Mouse (Mus musculus) spleen, embryonic (tissue): ENCODE data around the gene Prkaa1.

Source experiments
- CTCF ChIA-PET: fragments of 350-600 bp; sonication (Branson Sonifier 250); formaldehyde crosslinking; loops from one replicate; lab custom pipeline; 2022; lab: Charles Lee

Prkaa1 gene

GRCm38 (mm10) chr15:5157386-5157785 is 13.7 kb downstream of the Prkaa1 start:
- CTCF ChIA-PET = interaction anchor here (0.8 kb wide), 1 partner anchor 42 kb away, joined by 3 read pairs; no protein-coding TSS in a partner anchor

GRCm38 (mm10) chr15:5158827-5159226 is 15.2 kb downstream of the Prkaa1 start:
- CTCF ChIA-PET = interaction anchor here (0.7 kb wide), 1 partner anchor 32 kb away, joined by 3 read pairs; no protein-coding TSS in a partner anchor

DNA sequence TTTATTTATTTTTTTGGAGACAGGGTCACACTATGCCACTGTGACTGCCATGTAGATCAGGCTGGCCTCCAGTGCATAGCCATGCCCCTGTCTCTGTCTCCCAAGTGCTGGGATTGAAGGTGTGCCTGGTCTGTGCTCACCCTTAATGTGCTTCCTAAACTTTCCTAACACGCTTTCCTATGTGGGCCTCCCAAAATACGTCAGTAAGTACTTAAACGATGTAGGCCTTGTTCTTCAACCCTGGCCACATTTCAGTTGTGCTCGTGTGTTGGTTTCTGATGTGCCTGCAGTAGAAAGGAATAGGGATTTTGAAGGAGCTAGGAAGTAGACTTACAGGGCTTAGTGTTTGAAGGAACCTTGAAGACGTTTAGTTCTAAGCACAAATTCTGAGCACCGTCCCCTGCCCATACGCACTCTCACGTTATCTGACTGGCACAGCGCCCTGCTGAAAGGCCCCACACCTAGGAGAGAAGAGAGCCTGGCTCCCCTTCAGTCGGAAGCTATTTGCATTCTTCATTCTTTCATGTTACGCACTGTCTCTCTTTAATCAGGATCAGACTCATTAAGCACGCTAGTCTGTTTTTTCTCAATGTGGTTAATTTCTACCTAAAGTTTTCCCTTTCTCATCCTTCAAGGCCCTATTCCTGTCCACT is 21.6 kb downstream of the Prkaa1 start:
- CTCF ChIA-PET = interaction anchor here (0.7 kb wide), 2 partner anchors 56 to 75 kb away, joined by 3 read pairs; no protein-coding TSS in a partner anchor

DNA sequence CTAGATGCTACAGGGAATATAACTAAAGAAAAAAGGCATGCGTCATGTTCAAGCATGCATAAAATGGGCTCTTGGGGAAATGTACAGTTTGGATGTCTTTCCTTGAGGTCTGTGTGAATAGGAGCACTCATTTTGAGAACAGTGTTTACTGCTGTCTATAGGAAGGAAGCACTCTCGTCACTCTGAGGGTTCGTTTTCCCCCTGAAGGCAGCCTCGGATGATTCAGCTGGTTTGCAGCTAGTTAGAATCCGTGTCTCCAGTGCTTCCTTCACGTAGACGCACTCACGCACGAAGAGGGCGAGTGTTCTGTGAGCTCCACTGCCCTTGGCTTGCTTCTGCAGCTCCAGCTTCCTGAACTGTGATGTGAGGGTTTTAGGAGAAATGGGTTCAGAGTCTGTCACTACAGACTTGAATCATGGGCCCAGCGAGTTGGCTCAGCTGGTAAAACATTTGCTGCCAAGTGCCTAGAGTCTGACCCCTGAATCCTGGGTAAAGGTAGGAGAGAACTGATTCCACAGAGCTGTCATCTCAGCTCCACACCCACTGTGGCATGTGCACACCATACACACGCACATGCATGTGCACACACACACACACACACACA is 29.7 kb downstream of the Prkaa1 start:
- CTCF ChIA-PET = interaction anchor here (0.6 kb wide), 1 partner anchor 10 kb away, joined by 3 read pairs; no protein-coding TSS in a partner anchor

- CTCF ChIA-PET = interaction anchor here (0.7 kb wide), 1 partner anchor 42 kb away, joined by 4 read pairs; no protein-coding TSS in a partner anchor
These were observed 41.1 kb downstream of the Prkaa1 start for GRCm38 (mm10) chr15:5184668-5185330.

DNA sequence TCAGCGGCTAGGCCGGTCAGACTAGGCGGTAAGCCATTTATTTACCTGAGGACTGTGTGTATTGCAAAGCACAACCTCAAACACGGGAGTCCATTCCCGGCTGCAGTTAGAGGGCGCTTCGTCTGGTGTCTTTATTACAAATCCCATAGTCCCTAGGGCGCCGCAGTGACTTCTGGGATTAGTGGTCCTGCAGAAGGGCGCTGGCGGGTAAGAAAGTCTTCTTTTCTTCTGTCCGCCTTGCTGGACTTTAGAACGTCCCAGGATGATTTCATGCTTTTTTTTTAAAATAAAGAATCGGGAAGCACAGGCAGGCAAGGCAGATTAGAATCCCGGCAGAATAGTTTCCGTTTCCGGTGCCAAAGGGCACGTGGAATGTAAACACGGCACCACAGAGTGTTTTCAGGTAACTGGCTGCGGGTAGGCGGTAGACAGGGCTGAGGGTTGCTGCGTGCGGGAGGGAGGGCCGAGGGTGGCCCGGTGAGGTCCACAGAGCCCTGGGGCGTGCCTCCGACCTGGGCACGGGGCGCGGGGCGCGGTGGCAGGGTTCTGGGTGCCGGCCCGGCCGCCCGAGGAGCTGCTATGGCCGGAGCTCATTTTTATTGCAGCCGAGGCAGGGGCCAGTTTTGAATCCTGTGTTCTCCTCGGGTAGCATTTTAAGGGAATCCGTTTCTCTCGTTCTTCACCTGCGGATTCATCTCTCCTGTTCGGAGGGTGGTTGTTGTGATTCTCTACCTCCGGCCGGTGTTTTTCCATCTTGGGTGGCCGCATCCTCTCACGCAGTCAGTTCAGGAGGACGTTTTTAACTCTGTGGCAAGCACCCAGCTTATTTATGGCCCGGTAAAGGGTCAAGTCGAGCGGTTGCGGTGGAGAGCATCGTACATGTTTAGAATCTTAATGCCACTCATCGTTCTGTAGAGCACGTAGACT is 42.0 kb downstream of the Prkaa1 start, which contains the start of gene Ttc33:
Gene Ttc33 (plus strand): TSS at position 160 of the 927 bp plus-strand sequence.
- CTCF ChIA-PET = interaction anchor here (0.6 to 0.7 kb wide), 2 partner anchors 127 to 324 kb away, joined by 5 read pairs; no protein-coding TSS in a partner anchor

DNA sequence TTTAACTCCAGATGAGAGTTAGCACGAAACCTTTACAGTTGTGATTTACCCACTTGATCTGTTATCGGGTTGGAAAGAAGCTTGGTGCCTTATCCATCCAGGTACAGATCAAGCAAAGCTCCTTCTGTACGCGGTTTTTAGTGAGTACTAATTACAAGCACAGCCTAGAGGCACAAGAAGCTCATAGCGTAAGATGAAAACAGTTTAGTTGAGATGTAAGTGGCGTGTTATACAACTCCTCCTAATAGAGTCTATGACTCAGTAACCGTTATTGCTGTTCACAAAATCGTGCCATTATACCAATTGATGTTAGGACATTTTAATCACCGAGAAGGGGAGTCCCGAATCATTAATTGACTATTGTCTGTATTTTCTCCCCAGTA is 42.6 kb downstream of the Prkaa1 start:
- CTCF ChIA-PET = interaction anchor here (0.7 kb wide), 1 partner anchor 126 kb away, joined by 5 read pairs; no protein-coding TSS in a partner anchor

DNA sequence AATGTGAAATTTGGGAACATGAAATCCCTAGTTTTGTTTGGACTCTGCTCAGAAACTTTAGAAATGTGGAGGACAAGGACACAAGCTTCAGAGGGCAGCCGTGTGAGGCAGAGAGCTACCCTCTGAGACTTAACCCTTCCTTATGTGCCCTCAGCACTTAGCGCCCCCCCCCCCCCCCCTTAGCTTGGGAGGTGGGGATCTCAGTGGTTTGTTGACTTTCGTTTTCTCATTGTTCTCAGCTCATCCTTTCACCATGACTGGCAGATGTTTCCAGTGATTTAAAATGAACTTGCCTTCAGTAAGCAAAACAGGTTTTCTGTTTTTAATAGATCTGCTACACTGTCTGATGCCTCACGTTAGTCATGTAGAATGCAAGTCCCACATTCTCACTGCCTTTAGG is 43.5 kb downstream of the Prkaa1 start:
- CTCF ChIA-PET = interaction anchor here (0.6 kb wide), 1 partner anchor 115 kb away, joined by 5 read pairs; no protein-coding TSS in a partner anchor

- CTCF ChIA-PET = no interaction called here
These were observed 44.4 kb downstream of the Prkaa1 start for GRCm38 (mm10) chr15:5188029-5188428.

- CTCF ChIA-PET = interaction anchor here (1.3 kb wide), 1 partner anchor 47 kb away, joined by 5 read pairs; no protein-coding TSS in a partner anchor
These were observed 45.9 kb downstream of the Prkaa1 start for GRCm38 (mm10) chr15:5189504-5190093.

GRCm38 (mm10) chr15:5193833-5194232 is 50.2 kb downstream of the Prkaa1 start:
- CTCF ChIA-PET = interaction anchor here (0.7 to 1.1 kb wide), 2 partner anchors 721 to 722 kb away, joined by 3 to 10 read pairs; no protein-coding TSS in a partner anchor

- CTCF ChIA-PET = interaction anchor here (0.7 to 1.1 kb wide), 2 partner anchors 721 to 722 kb away, joined by 3 to 4 read pairs; no protein-coding TSS in a partner anchor
These were observed 50.8 kb downstream of the Prkaa1 start for GRCm38 (mm10) chr15:5194446-5194845.

DNA sequence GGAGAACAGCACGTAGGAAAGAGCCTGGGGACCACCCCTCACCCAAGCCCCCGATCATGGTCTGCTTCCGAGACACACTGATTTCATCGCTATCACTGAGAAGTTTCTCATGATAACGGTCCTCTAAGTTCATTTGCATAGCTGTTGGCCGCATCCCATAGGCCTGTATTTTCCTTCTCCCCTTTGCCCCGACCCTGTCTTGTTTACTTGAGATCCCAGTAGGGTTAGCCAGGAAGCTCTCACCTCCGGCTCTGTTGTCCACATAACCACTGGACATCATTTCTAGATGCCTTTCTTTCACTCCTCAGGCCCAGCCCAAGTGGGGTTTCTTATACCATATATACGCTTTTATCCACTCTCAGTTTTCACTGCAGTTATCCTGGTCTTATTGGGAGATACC is 51.3 kb downstream of the Prkaa1 start:
- CTCF ChIA-PET = interaction anchor here (0.7 to 1.1 kb wide), 2 partner anchors 720 to 721 kb away, joined by 3 to 4 read pairs; no protein-coding TSS in a partner anchor

GRCm38 (mm10) chr15:5195987-5196514 is 52.4 kb downstream of the Prkaa1 start:
- CTCF ChIA-PET = no interaction called here

- CTCF ChIA-PET = interaction anchor here (0.7 kb wide), 1 partner anchor 677 kb away, joined by 3 read pairs; no protein-coding TSS in a partner anchor
These were observed 53.0 kb downstream of the Prkaa1 start for GRCm38 (mm10) chr15:5196691-5197090.

GRCm38 (mm10) chr15:5205222-5205621 is 61.6 kb downstream of the Prkaa1 start:
- CTCF ChIA-PET = no interaction called here

GRCm38 (mm10) chr15:5209116-5209515 is 65.5 kb downstream of the Prkaa1 start:
- CTCF ChIA-PET = interaction anchor here (0.7 kb wide), 1 partner anchor 22 kb away, joined by 3 read pairs; no protein-coding TSS in a partner anchor

- CTCF ChIA-PET = no interaction called here
These were observed 76.8 kb downstream of the Prkaa1 start for GRCm38 (mm10) chr15:5220491-5220890.

DNA sequence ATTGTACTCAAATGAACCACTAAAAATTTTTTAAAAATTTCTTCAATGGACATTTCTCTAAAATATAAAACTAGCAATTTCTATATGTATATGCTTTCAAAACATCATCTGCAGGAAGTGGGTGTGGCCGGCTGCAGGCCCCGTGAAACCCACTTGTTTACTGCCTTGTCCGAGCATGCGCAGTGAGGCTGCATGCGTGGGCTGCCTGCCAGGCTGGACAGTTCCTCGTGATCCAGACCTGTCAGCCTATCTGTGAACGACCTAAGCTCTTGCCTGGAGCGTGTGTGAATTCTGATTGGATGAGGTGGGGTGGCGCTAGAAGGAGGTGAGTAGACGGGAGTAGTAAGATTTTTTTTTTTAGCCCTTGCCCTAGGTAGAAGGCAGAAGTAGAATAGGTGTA is 87.1 kb downstream of the Prkaa1 start:
- CTCF ChIA-PET = interaction anchor here (0.6 kb wide), 1 partner anchor 22 kb away, joined by 3 read pairs; no protein-coding TSS in a partner anchor
